Mouse (Mus musculus) kidney, postnatal 36 days (tissue): ENCODE results near the gene Cfi.
A peak's percentile ranks its signal among the peaks of the same experiment; 100 is the strongest.

ENCODE experiments used
- DNase-seq, 2 experiments: peaks; one replicate each; pipeline ENCODE4 v3.0.0; 2021 to 2022; ENCODE audit warnings: mixed read lengths in 2 of 2

Cfi gene

GRCm38 (mm10) chr3:129835388-129835934 lies at the start of gene Cfi:
Gene Cfi (plus strand): TSS chr3:129835884.
- no peak for DNase-seq

GRCm38 (mm10) chr3:129793801-129794200 lies 41.9 kb upstream of the Cfi start:
- peak; percentile 82 to 87 for DNase-seq

- DNase-seq = peak; percentile 21 to 69
Observed at GRCm38 (mm10) chr3:129797341-129797740, 38.3 kb upstream of the Cfi start.

GRCm38 (mm10) chr3:129798551-129798950 lies 37.1 kb upstream of the Cfi start:
- no peak for DNase-seq

GRCm38 (mm10) chr3:129799011-129799410 lies 36.7 kb upstream of the Cfi start:
- peak; percentile 41 to 47 for DNase-seq

GRCm38 (mm10) chr3:129803765-129804164 lies 31.9 kb upstream of the Cfi start, which contains the start of gene Lrit3:
Gene Lrit3 (minus strand): TSS chr3:129804030.
- DNase-seq = no peak

- no peak for DNase-seq
Observed at GRCm38 (mm10) chr3:129820847-129821246, 14.8 kb upstream of the Cfi start.

- DNase-seq = no peak
Observed at GRCm38 (mm10) chr3:129821736-129822135, 13.9 kb upstream of the Cfi start.

GRCm38 (mm10) chr3:129822206-129822775 lies 13.4 kb upstream of the Cfi start, which contains the start of gene Rrh:
Gene Rrh (minus strand): TSS chr3:129822587.
- no peak for DNase-seq

- peak in 1 of 2 experiments; percentile 44 for DNase-seq
Observed at GRCm38 (mm10) chr3:129823293-129823692, 12.4 kb upstream of the Cfi start.

GRCm38 (mm10) chr3:129824146-129824545 lies 11.5 kb upstream of the Cfi start:
- peak in 1 of 2 experiments; percentile 45 for DNase-seq

- DNase-seq = no peak
Observed at GRCm38 (mm10) chr3:129824891-129825290, 10.8 kb upstream of the Cfi start.

- DNase-seq = no peak
Observed at GRCm38 (mm10) chr3:129826691-129827090, 9.0 kb upstream of the Cfi start.

GRCm38 (mm10) chr3:129827691-129828090 lies 8.0 kb upstream of the Cfi start:
- no peak for DNase-seq

GRCm38 (mm10) chr3:129830626-129831025 lies 5.1 kb upstream of the Cfi start:
- DNase-seq = peak in 1 of 2 experiments; percentile 50

- DNase-seq = peak; percentile 97 to 98
Observed at GRCm38 (mm10) chr3:129831035-129831568, 4.6 kb upstream of the Cfi start, which contains the start of gene Gar1. Gene Gar1 (minus strand): TSS chr3:129831396.

GRCm38 (mm10) chr3:129836051-129836697 lies 490 bp downstream of the Cfi start:
- DNase-seq = peak; percentile 58 to 70

- no peak for DNase-seq
Observed at GRCm38 (mm10) chr3:129836965-129837364, 1.3 kb downstream of the Cfi start.

GRCm38 (mm10) chr3:129838017-129838416 lies 2.3 kb downstream of the Cfi start:
- DNase-seq = no peak

- DNase-seq = no peak
Observed at GRCm38 (mm10) chr3:129845868-129846267, 10.2 kb downstream of the Cfi start.

GRCm38 (mm10) chr3:129846846-129847245 lies 11.2 kb downstream of the Cfi start:
- DNase-seq = no peak

GRCm38 (mm10) chr3:129862592-129862991 lies 26.9 kb downstream of the Cfi start:
- DNase-seq = no peak

GRCm38 (mm10) chr3:129863698-129864097 lies 28.0 kb downstream of the Cfi start:
- DNase-seq = peak; percentile 45 to 79

- DNase-seq = no peak
Observed at GRCm38 (mm10) chr3:129877327-129877726, 41.6 kb downstream of the Cfi start.
